Mouse (Mus musculus): ENCODE measurements around the gene Foxp1.

DNA sequence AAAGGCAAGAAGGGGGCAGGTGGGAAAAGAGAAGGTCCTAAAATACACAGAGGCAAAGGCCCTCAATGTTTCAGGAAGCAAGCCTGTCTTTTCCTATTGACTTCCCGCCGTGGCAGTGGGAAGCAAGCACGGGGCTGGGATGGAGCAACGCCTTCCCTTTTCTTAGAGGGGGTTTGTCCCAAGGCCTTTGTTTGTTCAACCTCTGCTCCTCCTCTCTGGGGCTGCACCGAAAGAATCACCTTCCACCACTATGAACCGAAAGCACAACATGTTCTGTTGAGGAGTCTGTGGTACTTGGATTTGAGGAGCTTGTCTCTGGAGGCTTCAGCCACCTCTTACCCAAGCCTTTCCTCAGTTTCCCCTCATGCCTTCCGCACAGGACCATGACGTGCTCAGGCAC is 355.5 kb downstream of the Foxp1 start:
- no peak for TF ChIP-seq CTCF (IDR thresholded peaks at IDR 0.05; ENCODE audit: control insufficient read depth, insufficient read depth, low read length)
- TF ChIP-seq POLR2A (IDR thresholded peaks at IDR 0.05; ENCODE audit: borderline replicate concordance, control insufficient read depth, low read depth, low read length) = no peak

Measured in bone marrow, adult 2 months (tissue).